Mouse (Mus musculus): ENCODE measurements around the gene Eif2ak3. TPM values are rescaled to one million over a fixed set of nuclear protein-coding genes. Genes with fewer than 3 reads are reported as not detected.
A peak's percentile ranks its signal among the peaks of the same experiment; 100 is the strongest.

Gene Eif2ak3
- polyA plus RNA-seq, 1 experiment from 2014 or later = 13.6 TPM

DNA sequence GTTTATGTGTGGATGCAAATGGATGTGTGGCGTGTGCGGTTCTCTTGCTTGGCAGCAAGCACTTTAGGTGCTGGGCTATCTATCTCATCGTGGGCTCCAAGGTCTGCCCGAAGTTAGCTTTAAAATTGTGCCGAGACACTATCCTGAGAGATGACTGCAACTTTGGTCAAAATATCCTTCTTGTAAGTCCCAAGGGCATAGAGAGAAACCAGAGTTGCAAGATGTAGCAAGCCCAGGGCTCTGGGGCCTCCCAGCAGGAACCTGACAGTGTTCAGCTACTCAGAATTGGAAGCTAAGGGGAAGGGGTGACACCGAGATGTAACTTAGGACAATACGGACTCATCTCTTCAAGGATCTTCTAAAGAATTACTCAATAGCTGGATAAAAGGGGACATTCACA, 65.3 kb downstream of the Eif2ak3 start:
- H3K4me2 ChIP-seq = no peak overlapping the region
- WGBS = 91% methylated on average over 7 of the region's 7 CpGs
- no peak overlapping the region for H3K27ac ChIP-seq
- H3K9ac ChIP-seq (replicated peaks) = no peak overlapping the region
- no peak overlapping the region for H3K4me3 ChIP-seq (replicated peaks)
- peaks cover 19% of the 10 kb centered on the region for H3K36me3 ChIP-seq
- H3K27me3 ChIP-seq = peaks cover 7% of the 10 kb centered on the region; the same call in 1 of the 2 replicates
- no peaks in the 10 kb centered on the region for H3K9me3 ChIP-seq
- no peak for ATAC-seq (ENCODE audit: insufficient number of reproducible peaks, insufficient read depth, low FRiP score, low TSS enrichment, low read depth)
- peaks cover 17% of the 10 kb centered on the region for H3K4me1 ChIP-seq (replicated peaks)

DNA sequence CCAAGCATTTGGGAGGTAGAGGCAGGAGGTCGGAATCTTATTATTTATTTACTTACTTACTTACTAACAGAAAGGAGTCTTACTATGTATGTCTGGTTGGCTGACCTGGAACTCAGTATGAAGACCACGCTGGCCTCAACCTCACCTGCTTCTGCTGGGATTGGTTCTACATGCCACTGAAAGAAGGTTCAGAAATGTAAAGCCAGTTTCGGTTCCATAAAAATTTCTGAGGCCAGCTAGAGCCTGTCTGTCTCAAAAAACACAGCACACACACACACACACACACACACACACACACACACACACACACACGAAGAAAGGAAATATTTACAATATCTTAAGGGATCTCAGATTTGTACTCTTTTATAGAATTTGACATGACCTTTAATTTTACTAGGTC, 66.0 kb downstream of the Eif2ak3 start:
- WGBS = 70% methylated on average over 4 of the region's 4 CpGs
- Histone ChIP-seq H3K9me3 (no peaks in the 10 kb centered on the region), H3K9ac (replicated peaks) (no peak overlapping the region), H3K27me3 (peaks cover 7% of the 10 kb centered on the region; the same call in 1 of the 2 replicates), H3K4me3 (replicated peaks) (no peak overlapping the region), H3K4me1 (replicated peaks) (peaks cover 17% of the 10 kb centered on the region), H3K36me3 (peaks cover 16% of the 10 kb centered on the region; the same call in 1 of the 2 replicates), H3K27ac (no peak overlapping the region), H3K4me2 (no peak overlapping the region)
- ATAC-seq (ENCODE audit: insufficient number of reproducible peaks, insufficient read depth, low FRiP score, low TSS enrichment, low read depth) = no peak

DNA sequence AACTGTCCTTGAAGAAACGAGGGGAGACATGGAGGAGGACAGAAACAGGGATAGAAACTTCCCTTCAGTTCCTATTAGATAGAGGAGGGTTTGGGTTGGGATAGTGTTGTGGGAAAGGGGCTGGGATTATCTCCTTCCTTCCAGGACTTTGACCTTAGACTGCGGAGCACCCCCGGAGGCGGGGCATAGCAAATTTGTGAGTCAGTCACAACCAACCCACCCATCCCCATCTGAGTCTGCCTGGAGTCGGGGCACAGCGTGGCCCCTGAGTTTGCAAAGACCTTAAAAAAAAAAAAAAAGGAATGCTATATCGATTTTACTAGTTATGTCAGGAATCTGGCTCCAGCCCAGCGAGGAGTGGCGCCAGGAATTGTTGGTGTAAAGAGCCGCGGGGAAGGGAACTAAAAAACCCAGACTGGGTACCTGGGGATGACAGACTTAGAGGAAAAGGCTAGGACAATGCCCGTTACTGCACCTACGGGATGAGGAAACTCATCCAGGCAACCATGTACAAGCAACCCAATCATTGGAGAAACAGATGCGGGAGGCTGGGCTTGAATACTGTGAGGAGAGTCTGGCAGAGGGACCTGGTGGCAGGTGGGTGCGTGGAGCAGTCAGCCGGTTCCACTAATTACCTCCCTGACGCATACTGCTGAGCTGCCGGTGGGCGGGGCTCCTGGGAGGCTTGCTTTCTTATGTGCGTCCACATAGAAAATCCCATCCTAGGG, 67.5 kb downstream of the Eif2ak3 start:
- no peaks in the 10 kb centered on the region for H3K9me3 ChIP-seq
- no peak overlapping the region for H3K27ac ChIP-seq
- peaks cover 17% of the 10 kb centered on the region for H3K4me1 ChIP-seq (replicated peaks)
- peak overlapping the region; percentile 8 for H3K4me3 ChIP-seq (replicated peaks)
- whole genome bisulfite sequencing = 11% methylated on average over 20 of the region's 20 CpGs
- ATAC-seq (ENCODE audit: insufficient number of reproducible peaks, insufficient read depth, low FRiP score, low TSS enrichment, low read depth) = no peak; the same call in 1 of the 2 replicates
- no peak overlapping the region for H3K9ac ChIP-seq (replicated peaks)
- 0 out of 2 replicates have a peak, but pooled peaks cover under 1% of the 10 kb centered on the region for H3K36me3 ChIP-seq
- H3K4me2 ChIP-seq = peak overlapping the region; percentile 50
- peaks cover 7% of the 10 kb centered on the region; the same call in 1 of the 2 replicates for H3K27me3 ChIP-seq

DNA sequence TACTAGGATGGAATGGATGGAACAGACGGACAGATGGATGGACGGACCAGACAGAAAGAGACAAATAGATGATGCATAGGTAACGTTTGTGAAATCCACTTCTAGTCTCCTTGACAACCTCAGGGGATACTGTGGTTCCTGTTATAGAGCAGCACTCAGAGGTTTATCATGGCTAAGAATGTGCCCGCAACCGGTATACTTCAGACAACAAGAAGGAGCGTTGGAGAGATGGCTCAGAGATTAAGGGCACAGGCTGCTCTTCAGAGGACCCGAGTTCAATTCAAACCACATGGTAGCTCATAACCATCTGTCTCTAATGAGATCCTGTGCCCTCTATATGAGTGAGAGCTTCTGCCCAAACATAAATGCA, 68.1 kb downstream of the Eif2ak3 start:
- Histone ChIP-seq H3K4me2 (peak overlapping the region; percentile 50), H3K9ac (replicated peaks) (no peak overlapping the region)
- 64% methylated on average over 7 of the region's 7 CpGs for WGBS

DNA sequence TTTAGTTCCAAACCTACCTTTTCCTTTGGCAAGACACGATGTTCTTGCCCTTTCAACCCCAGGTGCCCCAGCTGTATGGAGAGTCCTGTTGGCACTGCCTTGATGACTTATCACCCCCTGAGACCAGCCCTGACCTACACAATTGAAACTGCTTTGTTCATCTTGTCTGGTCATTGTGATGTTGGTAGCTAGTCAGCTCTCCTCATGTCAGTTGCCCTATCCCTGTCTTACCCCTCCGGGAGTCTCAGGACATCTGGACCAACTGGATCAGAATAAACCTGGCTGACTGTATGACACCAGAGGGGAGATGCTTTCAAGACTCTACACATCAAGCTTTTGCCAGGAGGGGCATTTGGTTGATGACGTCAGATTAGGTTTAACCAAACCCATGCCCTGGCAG, 74.5 kb downstream of the Eif2ak3 start, which contains the start of gene Tex37:
Gene Tex37 (minus strand): TSS at position 101 of the 400 bp plus-strand sequence.
- WGBS = 90% methylated on average over 3 of the region's 3 CpGs

More for the DNA sequence above, 68.1 kb downstream of the Eif2ak3 start:
- Histone ChIP-seq H3K4me1 (replicated peaks) (peaks cover 17% of the 10 kb centered on the region), H3K27ac (no peak overlapping the region), H3K4me3 (replicated peaks) (no peak overlapping the region), H3K27me3 (peaks cover 7% of the 10 kb centered on the region; the same call in 1 of the 2 replicates), H3K9me3 (no peaks in the 10 kb centered on the region), H3K36me3 (no peaks in the 10 kb centered on the region)
- ATAC-seq (ENCODE audit: insufficient number of reproducible peaks, insufficient read depth, low FRiP score, low TSS enrichment, low read depth) = no peak

DNA sequence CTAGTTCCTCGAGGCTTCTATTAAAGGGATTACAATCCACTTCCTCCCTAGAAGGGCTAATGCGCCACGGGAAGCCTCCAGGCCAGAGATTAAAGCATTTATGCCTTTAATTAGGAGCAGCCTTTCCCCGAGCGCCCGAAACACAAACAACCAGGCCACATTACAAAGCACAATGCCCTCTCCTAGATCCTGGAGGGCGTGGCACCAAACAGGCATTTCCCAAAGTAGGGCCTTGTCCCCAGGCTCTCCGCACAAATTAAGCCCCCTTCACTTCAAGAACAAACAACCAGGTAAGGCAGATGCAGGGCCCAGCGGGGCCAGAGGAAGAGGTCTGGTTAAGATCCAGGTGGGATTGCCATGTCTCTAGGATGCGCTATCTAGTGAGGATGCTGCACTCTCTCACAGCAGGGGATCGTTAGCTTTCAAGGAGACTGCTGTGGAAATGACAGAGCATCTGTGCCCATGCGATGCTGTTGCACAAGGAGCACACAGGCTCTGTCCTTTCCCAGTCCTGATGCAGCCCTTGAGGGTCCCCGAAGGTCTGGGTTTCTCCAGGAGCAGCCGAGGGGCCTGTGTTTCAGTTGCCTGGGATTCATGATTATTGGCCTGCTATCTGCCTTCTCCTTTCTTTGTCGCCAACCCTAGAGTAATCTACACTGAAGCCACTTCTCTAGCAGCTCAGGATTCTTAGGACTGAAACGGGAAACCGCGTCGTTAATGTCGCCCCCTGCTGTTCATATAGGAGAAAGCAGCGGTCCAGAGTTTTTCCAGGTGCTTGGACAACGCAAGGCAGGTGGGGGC, 77.2 kb downstream of the Eif2ak3 start:
- Histone ChIP-seq H3K4me2 (peak overlapping the region; percentile 57), H3K9me3 (no peaks in the 10 kb centered on the region), H3K4me1 (replicated peaks) (peaks cover 10% of the 10 kb centered on the region), H3K36me3 (no peaks in the 10 kb centered on the region), H3K9ac (replicated peaks) (peak overlapping the region; percentile 47), H3K27me3 (no peaks in the 10 kb centered on the region), H3K27ac (peak overlapping the region; percentile 62; the same call in 1 of the 2 replicates), H3K4me3 (replicated peaks) (peak overlapping the region; percentile 32)
- WGBS = 1% methylated on average over 22 of the region's 22 CpGs
- ATAC-seq (ENCODE audit: insufficient number of reproducible peaks, insufficient read depth, low FRiP score, low TSS enrichment, low read depth) = peak; percentile 69; the same call in 1 of the 2 replicates

More for the DNA sequence above, 74.5 kb downstream of the Eif2ak3 start, which contains the start of gene Tex37:
- no peak within 1 kb of the TSS for H3K27ac ChIP-seq
- H3K4me3 ChIP-seq (replicated peaks) = no peak within 1 kb of the TSS
- ATAC-seq (ENCODE audit: insufficient number of reproducible peaks, insufficient read depth, low FRiP score, low TSS enrichment, low read depth) = no peak
- no peaks in the 10 kb centered on the region for H3K27me3 ChIP-seq
- no peaks in the 10 kb centered on the region for H3K36me3 ChIP-seq
- H3K4me2 ChIP-seq = no peak within 1 kb of the TSS
- no peak within 1 kb of the TSS for H3K9ac ChIP-seq (replicated peaks)
- H3K9me3 ChIP-seq = no peaks in the 10 kb centered on the region
- H3K4me1 ChIP-seq (replicated peaks) = peaks cover 10% of the 10 kb centered on the region

DNA sequence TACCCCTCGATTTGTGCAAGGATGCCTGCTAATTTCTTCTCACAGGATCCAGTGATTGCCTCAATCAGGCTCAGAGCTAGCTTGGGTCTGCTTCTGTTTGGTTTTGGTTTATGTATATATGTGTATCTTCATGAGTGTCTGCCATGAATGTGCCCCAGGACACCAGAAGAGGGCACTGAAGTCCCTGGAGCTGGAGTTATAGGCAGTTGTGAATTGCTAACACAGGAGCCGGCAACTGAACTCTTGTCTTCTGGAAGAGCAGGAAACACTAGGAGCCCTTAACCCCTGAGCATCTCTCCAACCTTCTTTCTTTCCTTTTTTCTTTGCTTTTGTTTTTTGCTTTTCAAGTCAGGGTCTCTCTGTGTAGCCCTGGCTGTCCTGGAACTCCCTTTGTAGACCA, 87.5 kb downstream of the Eif2ak3 start:
- ATAC-seq (ENCODE audit: insufficient number of reproducible peaks, insufficient read depth, low FRiP score, low TSS enrichment, low read depth) = no peak
- no peak overlapping the region for H3K9ac ChIP-seq (replicated peaks)
- no peaks in the 10 kb centered on the region for H3K27me3 ChIP-seq
- H3K9me3 ChIP-seq = no peaks in the 10 kb centered on the region
- H3K4me3 ChIP-seq (replicated peaks) = no peak overlapping the region
- H3K27ac ChIP-seq = no peak overlapping the region
- H3K36me3 ChIP-seq = no peaks in the 10 kb centered on the region
- WGBS = 86% methylated on average over 2 of the region's 2 CpGs
- H3K4me1 ChIP-seq (replicated peaks) = 0 out of 2 replicates have a peak, but pooled peaks cover 6% of the 10 kb centered on the region
- no peak overlapping the region for H3K4me2 ChIP-seq

DNA sequence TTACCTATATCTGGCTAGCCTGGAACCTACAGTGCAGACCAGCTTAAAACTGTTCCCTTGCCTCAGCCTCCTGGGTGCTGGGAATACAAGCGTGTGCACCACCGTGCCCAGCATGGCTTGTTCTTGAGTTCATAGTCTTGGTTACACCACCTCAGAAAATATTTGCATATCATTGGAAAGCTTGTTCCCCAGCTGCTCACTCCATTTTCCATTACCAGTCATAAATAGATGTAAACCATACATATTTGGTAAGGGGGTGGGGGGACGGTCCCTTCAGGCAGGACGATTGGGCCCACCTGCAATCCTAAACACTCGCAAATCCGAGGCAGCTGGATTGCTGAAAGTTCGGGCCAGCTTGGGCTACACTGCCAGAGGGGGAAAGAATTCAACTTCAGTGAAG, 109.0 kb downstream of the Eif2ak3 start:
- Histone ChIP-seq H3K4me1 (replicated peaks) (peaks cover 11% of the 10 kb centered on the region), H3K9ac (replicated peaks) (no peak overlapping the region), H3K27me3 (peaks cover 61% of the 10 kb centered on the region), H3K36me3 (no peaks in the 10 kb centered on the region), H3K4me2 (no peak overlapping the region), H3K4me3 (replicated peaks) (no peak overlapping the region), H3K27ac (no peak overlapping the region), H3K9me3 (no peaks in the 10 kb centered on the region)
- no peak for ATAC-seq (ENCODE audit: insufficient number of reproducible peaks, insufficient read depth, low FRiP score, low TSS enrichment, low read depth)
- 71% methylated on average over 7 of the region's 7 CpGs for WGBS

DNA sequence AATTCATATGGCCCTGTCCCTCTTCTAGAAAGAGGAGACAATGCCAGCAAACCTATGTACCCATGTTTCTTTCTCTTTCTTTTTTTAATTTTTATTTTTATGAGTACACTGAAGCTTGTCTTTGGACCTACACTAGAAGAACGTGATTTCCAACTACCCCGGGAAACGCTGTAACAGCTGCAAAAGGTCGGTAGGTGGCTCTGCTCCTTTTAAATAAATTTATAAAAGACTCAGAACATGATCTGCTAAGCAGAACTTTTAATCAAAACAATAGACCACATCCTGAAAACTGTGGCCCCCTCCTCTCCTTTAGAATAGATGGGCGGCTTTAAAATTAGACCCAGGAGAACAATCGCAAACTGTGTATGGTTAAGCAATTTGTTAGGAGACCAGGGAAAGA, 109.7 kb downstream of the Eif2ak3 start:
- Histone ChIP-seq H3K27me3 (peaks cover 64% of the 10 kb centered on the region), H3K9ac (replicated peaks) (no peak overlapping the region), H3K4me1 (replicated peaks) (peaks cover 11% of the 10 kb centered on the region), H3K36me3 (no peaks in the 10 kb centered on the region), H3K4me3 (replicated peaks) (no peak overlapping the region), H3K9me3 (no peaks in the 10 kb centered on the region), H3K4me2 (no peak overlapping the region), H3K27ac (no peak overlapping the region)
- WGBS = 9% methylated on average over 6 of the region's 6 CpGs
- no peak for ATAC-seq (ENCODE audit: insufficient number of reproducible peaks, insufficient read depth, low FRiP score, low TSS enrichment, low read depth)

All from limb, embryonic 12.5 days (tissue).